Mouse (Mus musculus) c-Kit-positive CD71-positive TER-119-positive erythroid progenitor cells, embryonic 14.5 days (primary cell): Measurements from ENCODE around the gene Pax5.

Experiments used
- DNase-seq: peaks from one replicate; pipeline ENCODE4 v3.0.0-alpha.2; 2013; ENCODE audit warnings: low spot score

The Pax5 gene

DNA sequence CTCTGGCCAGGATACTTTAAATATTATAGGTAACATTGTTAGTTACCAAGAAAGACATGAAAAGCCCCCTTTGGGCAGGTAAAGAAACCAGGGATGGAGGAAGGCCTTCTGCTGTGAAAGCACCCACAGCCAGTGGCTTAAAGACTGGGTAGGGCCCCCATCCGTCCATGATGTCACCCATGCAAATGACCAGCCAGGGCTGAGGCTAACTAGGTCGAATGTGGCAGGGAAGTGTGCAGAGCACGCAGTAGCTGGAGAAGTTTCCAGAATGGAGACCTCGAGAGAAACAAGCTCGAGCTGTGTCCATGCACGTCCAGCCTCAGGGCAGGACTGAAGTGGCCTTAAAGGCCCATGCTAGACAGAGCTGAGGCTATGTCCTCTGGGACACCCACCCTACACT is 42.9 kb downstream of the Pax5 start:
- DNase-seq = no peak

- DNase-seq = no peak
Measured at GRCm38 (mm10) chr4:44664767-44665056, 45.6 kb downstream of the Pax5 start.

DNA sequence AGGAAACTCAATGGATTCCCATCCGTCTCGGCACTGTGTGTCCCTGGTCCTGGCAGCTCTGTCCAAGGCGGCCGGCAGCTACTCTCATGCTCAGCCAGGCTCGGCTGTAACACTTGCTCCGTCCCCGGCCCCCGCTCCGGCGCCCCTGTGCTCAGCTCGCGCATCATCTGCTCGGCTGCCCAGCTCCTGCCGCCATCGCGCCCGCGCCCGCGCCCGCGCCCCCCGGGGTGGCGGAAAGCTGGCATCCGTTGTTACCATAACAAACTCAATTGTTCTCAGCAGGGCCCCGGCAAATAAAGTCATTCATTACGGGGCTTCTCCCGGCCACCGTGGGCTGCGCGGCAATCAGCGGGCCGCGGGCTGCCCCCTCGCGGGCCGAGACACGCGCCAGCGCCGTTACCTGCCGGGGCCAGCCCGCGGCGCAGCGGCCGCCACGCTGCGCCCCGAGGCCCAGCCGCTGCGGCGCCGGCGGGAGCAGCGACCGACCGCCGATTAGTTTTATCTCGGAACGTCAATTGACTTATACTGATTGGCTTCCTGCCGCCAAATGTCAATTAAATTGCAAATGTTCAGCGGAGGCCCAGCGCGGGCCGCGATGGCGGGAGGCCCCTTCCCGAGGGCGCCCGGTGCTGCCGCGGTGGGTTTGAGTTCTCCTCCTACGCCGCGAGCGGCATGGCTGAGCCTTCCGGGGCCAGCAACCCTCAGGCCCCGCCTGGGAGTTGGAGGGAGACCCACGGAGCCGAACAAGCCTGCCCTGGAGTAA is 46.1 kb downstream of the Pax5 start:
- DNase-seq = no peak

DNA sequence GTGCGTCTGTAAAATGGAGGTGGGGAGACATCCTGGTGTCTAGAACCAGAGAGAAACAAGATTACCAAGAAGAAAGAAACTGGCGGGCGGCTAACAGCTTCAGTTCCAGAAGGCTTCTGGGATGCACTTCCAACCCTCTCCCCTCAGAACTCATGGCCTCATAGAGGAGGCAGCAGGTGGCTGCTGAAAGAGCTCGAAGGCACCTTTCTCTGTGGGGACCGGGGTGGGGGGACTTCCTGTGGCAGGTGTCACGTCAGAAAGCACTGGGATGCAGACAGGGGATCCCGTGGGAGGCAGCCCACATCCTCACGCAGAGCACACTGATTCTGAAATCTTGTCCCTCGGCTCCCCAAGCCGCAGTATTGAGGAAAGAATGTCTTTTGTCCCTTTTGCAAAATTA is 46.8 kb downstream of the Pax5 start:
- DNase-seq = no peak

GRCm38 (mm10) chr4:44645181-44645580 is 65.1 kb downstream of the Pax5 start:
- no peak for DNase-seq

DNA sequence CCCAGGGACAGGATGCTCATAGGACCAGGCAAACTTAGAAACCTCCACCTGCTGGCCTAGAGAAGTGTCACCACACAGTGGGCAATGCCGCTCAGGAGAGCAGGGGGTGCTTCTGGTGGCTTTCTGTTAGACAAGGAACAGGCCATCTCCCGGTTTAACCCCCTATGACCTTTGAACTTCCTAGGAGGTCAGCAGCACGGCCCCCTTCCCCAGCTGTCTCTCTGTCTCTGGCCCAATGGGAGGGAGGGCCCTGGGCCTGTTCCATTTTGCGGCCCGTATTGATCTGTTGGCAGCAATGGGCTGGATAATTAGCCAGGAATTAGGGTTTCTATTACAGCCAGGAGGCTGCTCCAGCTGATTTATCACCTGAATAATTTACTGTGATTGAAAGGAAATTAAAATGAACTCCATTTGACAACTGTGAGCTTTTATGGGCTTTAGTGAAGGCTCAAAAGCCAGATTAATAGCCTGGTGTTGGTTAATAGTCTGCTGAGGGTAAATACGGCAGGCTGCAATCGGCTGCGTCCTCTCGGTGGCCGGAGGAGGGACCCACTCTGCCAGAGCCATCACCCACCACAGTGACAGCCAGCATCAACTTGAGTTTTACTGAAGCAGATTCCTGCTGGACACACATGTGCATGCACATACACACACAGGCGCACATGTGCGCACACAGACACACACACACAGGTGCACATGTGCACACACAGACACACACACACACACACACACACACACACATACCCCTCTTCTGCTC is 68.3 kb downstream of the Pax5 start:
- no peak for DNase-seq

DNA sequence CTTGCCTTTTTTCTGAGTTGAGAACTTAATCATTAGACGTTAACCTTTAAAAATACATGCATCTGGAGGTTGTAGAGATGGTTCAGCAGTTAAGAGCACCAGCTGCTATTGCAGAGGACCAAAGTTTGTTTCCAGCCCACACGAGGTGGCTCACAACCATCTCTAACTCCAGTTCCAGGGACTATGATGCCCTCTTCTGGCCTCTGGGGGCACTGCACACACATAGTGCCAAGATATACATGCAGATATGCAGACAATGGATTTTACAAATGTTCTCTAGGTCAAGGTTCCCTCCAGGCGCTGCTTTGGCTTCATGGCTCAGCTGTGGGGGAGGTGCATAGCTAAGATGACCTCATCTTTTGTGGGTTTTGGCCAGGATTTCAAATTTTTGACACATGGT is 74.7 kb downstream of the Pax5 start:
- no peak for DNase-seq

- DNase-seq = no peak
Measured at GRCm38 (mm10) chr4:44633694-44634524, 76.4 kb downstream of the Pax5 start.

DNA sequence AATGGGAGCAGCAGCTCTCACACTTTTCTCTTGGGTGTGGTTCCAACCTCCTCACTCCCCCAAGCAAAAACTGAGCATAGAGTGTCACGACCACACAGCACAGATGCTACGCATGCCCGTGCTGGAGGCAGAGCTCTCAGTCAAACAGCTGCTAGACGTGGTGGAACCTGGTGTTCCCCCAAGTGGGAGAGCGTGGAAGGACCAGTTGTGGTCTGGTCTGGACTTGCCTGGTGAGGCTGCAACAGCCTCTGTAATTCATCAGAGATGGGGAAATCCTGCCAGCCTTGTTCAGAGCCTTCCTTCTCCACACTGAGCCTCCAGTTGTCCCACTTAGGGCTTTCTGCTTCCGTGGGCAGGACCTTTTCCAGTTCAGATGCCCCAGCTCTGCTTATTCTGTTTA is 80.2 kb downstream of the Pax5 start:
- DNase-seq = no peak

DNA sequence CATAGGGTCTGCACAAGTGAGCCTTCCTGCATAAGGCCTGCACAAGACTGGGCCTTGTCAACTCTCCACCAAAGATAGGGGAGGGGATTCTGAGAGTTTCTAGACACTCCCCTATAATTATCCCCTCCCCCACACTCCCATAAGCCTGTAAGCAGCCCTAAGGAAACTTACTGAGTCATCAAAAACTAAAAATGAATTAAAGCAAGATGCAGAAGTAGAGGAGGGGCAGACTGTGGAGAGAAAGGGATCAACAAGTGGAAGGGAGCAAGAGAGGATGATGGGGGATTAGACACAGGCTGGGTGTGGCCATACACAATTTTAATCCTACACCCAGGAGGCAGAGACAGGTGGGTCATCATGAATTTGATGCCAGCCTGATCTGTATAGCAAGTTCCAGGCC is 82.4 kb downstream of the Pax5 start:
- DNase-seq = no peak

DNA sequence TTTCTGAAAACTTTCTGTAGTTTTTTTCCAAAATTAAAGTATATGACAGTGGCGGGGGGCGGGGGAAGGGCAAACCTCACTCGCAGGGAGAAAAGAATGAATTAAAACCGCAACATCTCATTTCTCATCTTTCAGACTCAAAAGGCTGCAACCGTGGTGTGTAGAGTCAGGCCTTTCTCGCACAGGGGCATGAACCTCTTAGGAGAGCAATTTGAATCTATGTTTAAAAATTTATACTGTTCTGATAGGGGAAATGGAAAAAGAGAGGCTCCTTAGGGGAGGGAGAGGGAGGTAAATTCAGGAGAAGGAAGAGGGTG is 85.2 kb downstream of the Pax5 start:
- no peak for DNase-seq

DNA sequence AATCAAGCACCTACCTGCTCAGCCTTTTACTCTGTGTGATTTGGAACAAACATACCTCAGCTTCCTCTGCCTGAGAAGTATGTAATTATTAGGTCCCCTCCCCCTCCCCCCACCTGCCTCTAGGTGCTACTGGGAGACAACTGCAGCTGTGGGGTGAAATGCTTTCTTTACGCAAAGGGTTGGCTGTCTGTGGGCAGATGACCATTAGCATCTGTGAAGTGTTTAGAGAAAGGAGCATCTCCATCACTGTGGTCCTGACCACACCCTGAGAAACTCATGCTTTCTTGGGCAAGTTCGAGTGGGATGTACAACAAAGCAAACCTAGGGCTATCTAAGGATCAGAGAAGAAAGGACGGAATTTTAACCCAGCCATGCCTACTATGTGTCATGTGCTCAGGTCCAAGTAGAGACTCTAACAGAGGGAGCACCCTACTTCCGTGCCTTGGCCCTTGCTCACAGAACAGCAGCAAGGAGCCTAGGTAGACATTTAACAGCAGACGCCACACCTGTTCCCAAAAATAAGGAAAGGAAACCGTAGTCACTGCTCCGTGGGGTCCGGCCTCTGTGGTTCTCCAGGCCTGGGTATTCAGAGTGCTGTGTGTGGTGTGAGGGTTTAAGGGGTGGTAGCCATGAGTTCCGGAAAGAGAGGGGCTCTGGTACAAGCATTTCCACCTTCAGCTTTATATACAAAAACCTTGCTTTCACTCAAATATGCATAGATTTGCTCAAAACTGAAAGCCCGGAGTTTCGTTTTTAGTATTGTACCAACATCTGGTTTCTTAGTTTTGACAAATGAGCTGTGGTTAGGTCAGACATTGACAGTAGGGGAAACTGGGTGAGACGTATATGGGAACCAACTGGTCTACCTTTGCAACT is 85.8 kb downstream of the Pax5 start:
- no peak for DNase-seq

- no peak for DNase-seq
Measured at GRCm38 (mm10) chr4:44623435-44623727, 86.9 kb downstream of the Pax5 start.

DNA sequence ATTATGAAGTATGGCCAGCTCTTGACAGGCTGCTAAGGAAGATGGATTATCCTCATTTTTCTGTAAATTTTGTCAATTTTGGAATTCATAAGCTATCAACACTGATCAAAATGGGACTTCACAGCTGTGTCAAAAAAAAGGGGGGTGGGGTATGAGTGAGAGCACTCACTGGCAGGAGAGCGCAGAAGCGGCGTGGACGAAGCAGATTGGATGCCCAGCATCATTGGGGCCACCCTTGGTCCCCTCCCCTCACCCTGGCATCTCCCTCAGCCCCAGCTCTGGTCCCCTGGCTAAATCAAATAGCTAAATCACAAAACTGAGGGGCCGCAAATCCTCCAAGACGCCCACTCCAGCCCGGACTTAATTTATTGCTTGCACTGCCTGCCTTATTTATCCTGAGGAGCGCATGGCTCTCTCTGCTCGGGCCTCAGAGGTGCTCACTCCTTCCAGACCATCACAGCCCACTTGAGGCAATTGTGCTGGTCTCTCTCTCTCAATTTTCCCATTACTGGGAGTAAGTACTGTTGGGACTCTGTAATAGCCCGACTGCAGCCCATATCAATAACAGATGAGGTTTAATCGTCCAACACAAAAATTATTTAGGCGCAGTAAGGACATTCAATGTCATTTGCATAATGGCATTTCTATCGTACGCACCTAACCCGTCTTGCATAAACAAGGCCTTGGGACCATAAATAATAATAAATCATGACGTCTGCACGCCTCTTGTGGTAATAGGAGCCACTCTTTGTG is 87.4 kb downstream of the Pax5 start:
- no peak for DNase-seq

- no peak for DNase-seq
Measured at GRCm38 (mm10) chr4:44620241-44620640, 90.0 kb downstream of the Pax5 start.

DNA sequence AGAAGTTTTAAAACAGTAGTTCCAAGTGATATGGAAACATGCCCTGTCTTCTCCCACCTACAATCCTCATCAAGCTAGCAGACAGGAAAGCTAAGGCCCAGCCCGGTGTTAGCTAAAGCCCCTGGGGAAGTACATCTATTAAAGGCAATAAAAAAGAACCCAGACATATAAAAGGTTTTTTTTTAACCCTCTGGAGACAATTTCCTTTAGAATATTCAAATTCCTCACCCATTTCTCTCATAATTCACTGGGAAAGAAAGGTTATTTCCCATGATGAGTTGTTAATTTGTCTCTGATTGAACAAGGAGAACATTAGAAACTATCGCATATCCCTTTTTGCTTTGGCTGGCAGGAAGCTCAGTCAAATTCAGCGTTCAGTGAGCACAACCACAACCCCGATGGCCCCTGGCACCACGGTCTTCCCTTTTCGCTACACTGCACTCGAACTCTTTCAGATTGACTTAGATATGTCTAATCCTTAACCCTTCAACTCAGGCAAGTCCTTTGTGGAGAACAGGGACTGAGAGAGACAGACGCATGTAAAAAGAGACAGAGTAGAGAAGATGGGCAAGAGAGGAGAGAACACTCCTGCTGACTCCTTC is 96.1 kb downstream of the Pax5 start:
- no peak for DNase-seq

DNA sequence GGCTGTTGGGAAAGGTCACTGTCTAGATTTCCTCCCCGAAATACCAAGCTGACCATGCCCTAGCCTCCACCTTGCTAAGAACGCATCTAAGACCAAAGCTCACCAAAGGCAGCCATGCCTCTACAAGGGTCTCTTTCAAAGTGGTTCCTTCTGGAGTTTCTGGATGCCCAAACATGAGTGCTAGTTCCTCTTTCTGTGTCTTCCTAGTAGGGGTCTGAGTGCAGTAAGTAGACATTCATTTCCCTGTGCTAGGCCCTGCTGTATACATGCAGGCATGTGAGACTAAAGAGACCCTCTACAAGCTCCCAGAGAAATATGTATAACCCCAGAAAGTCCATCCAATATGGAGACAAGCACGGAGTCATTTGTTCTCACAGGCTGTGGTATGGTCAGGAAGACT is 97.9 kb downstream of the Pax5 start:
- DNase-seq = no peak

DNA sequence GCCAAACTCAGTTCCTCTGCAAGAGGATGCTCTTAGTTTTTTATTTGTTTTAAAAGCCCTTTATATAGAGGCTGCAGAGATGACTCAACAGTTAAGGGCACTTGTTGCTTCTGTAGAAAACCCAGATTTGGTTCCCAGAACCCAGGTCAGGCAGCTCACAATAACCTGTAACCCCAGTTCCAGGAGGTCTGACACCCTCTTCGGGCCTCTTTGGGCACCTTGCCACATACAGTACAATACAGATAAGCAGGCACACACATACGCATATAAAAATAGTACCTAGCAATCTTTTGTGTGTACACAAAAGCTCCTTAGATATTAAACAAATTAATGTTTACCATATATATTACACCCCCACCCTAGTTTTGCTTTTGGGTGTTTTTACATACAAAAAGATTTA is 104.8 kb downstream of the Pax5 start:
- DNase-seq = peak; percentile 0

GRCm38 (mm10) chr4:44602257-44602801 is 108.0 kb downstream of the Pax5 start:
- DNase-seq = no peak

- DNase-seq = no peak
Measured at GRCm38 (mm10) chr4:44601370-44601769, 108.9 kb downstream of the Pax5 start.

DNA sequence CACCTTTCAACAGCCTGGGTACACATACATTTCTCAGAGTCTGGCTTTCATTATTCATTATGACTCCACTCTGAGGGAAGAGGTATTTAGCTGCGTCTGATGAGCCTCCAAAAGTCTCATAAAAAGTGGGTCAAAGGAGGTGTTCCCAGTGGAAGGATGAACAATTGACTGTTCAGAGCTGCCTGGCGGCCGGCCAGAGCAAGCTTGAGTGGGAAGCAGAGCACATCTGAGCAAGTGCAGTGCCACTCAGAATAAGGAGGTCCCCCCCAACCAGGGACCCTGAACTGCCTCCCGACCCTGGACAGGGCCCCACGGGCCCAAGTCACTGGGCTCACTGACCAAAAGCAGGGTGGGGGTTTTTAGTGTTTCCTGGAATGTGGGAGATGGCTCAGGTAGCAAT is 109.4 kb downstream of the Pax5 start:
- DNase-seq = no peak
